Mouse (Mus musculus) induced T-regulatory cell, adult 2 months (primary cell): Measurements from ENCODE around the gene Efna2.

Source experiments
- DNase-seq: peaks from one replicate; pipeline ENCODE4 v3.0.0-alpha.2; 2012; ENCODE audit warnings: low read depth

Gene Efna2

GRCm38 (mm10) chr10:80179068-80180051, at the start of gene Efna2:
Efna2 (plus strand) TSS chr10:80179482.
- DNase-seq = peak; percentile 60

DNA sequence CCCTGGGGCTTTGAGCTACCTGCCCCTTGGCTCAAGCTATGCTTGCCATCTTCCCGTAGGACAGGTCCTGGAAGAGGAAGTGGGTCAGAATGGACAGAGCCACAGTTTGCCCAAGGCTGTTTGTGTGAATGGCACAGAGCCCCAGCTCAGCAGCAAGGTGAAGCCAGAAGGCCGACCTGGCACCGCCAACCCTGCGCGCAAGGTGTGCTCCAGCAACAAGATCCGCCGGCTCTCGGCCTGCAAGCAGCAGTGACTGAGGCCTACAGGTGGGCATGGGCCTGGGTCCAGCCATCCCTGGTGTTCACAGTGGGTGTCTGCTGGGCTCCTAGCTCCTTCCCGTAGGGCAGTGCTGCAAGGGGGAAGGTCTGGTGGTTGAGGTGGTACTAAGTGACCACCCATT, 49.4 kb upstream of the Efna2 start:
- no peak for DNase-seq

DNA sequence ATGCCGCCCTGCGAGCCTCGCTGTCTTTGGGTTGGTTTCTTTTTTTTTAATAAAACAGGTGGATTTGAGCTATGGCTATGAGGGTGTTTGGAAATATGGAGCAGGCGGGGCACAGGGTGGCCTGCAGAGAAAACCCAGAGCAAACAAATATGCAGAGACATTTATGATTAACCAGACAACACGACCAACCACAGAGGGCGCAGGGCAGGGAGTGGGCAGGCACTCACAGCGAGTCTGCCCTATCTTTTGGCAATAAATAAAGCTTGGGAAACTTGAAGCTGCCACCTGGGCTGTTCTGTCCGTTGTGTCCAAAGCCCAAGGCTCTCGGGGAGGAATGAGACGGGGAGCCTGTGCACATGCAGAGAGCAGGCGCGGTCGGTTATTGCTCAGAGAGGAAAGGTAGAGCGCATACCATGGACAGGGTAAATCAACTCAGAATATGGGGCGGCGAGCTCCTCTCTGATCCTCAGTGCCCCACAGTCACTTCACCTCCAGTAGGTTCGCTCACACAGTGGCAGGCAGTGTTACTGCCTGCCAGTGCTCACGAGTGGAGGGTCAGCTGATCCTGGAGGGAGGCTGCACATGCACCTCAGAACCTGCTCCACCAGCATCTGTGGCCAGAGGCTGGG, 48.8 kb upstream of the Efna2 start:
- no peak for DNase-seq

- DNase-seq = peak; percentile 21
Observed at GRCm38 (mm10) chr10:80131316-80131951, 47.8 kb upstream of the Efna2 start.

DNA sequence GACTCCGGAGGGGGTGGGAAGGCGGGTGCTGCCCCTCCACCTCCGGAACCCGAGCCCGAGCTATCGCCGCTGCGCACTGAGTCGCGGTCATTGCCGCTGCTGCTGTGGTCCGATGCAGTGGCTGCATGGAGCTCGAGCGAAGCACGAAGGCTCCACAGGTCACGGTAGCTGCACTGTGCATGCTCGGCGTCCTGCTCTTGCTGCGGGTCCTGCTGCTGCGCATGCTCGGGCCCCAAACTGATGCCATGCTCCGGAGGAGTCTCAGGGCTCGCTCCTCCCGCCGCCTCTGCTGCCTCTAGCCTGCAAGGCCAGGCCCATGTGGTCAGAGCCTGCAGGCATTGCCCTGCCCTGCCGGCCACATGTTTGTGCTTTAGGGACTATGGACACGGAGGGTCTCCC, 47.3 kb upstream of the Efna2 start:
- no peak for DNase-seq

- peak; percentile 44 for DNase-seq
Observed at GRCm38 (mm10) chr10:80133226-80133849, 45.9 kb upstream of the Efna2 start.

GRCm38 (mm10) chr10:80134421-80134820, 44.9 kb upstream of the Efna2 start:
- no peak for DNase-seq

- DNase-seq = no peak
Observed at GRCm38 (mm10) chr10:80135161-80135560, 44.1 kb upstream of the Efna2 start.

GRCm38 (mm10) chr10:80135641-80136040, 43.6 kb upstream of the Efna2 start:
- peak; percentile 29 for DNase-seq

- DNase-seq = no peak
Observed at GRCm38 (mm10) chr10:80136179-80136951, 42.9 kb upstream of the Efna2 start.

DNA sequence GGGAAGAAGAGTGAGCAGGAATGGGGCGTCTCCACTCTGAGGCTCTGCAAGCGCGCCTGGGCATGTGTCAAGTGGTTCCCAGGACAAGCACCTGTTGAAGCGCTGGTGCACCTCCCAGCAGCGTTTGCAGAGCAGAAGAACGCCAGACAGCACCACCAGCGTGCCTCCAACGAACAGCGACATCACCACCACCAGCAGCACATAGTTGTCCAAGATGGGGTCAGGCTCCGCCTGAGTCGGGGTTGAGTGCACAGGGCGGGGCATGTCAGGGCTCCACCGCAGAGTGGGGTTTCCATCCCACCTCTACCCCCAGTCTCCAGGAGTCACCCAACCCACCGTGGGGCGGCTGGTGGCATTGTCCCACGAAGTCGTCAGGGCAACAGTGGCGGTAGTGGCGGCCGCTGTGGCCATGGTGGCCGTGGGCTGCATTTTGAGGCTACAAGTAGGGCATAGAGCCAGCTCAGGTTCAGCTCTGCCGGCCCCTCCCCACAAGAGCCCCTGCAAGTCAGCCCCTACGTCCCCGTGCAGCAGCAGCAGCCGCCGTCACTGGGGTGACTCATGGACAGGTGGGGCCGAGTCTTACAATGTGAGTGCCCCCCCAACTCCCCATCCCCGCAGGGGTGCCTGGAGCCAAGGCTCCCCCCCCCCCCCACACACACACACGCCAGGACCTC, 42.2 kb upstream of the Efna2 start:
- DNase-seq = peak; percentile 68

- peak; percentile 77 for DNase-seq
Observed at GRCm38 (mm10) chr10:80137626-80138552, 41.4 kb upstream of the Efna2 start.

- peak; percentile 85 for DNase-seq
Observed at GRCm38 (mm10) chr10:80138553-80139438, 40.5 kb upstream of the Efna2 start, which contains the start of gene Atp5d. Atp5d (plus strand) TSS chr10:80138632.

- no peak for DNase-seq
Observed at GRCm38 (mm10) chr10:80139439-80139775, 39.9 kb upstream of the Efna2 start.

- no peak for DNase-seq
Observed at GRCm38 (mm10) chr10:80139975-80140665, 39.2 kb upstream of the Efna2 start.

GRCm38 (mm10) chr10:80140666-80141035, 38.6 kb upstream of the Efna2 start, which contains the start of gene Cbarp:
Cbarp (minus strand) TSS chr10:80140835.
- DNase-seq = peak; percentile 59

DNA sequence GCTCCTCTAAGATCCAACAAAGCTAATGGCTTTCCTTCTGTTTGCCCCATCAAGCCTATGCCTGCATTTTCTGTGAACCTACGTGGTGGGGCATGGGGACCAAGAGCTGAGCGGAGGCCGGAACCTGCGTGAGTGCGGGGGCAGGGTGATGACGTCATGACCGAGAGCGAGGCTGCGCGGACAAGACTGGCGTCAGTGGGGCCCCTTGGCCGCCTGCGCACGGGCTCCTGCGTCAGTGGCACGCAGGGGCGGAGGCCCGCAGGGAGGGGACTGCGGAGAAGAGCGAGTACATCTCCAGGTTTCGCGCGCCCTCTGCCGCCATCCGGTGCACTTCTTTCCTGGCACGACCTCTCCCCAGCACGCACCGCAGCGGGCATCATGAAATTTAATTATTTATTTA, 38.0 kb upstream of the Efna2 start:
- DNase-seq = peak; percentile 98
